Mouse (Mus musculus): ENCODE results near the gene Tgfbr3l. TPM values are rescaled to one million over a fixed set of nuclear protein-coding genes. Genes with fewer than 3 reads are reported as not detected.

The Tgfbr3l gene
- total RNA-seq, 1 experiment, result 1.1 TPM

GRCm38 (mm10) chr8:4258678-4259077, 10.7 kb downstream of the Tgfbr3l start:
- H3K36me3 ChIP-seq (ENCODE audit: control insufficient read depth, insufficient read depth, low read length, poor library complexity, severe bottlenecking), result peaks cover 32% of the 10 kb centered on the region
- H3K9ac ChIP-seq (ENCODE audit: insufficient read depth, low read depth, low read length, poor library complexity, severe bottlenecking), result peak overlapping the region; percentile 70
- H3K9me3 ChIP-seq (ENCODE audit: control insufficient read depth, insufficient read depth, low read depth, low read length), result no peaks in the 10 kb centered on the region
- peaks cover 3 to 11% of the 10 kb centered on the region in 2 experiments; a peak in 2 of 4 replicates for H3K4me1 ChIP-seq (ENCODE audit: control insufficient read depth in 2 of 2, insufficient read depth in 2 of 2, low read length in 2 of 2, poor library complexity in 1 of 2)
- DNase-seq (ENCODE audit: low read depth, low spot score), result peak; percentile 78
- TF ChIP-seq MAFK (IDR thresholded peaks at IDR 0.05; ENCODE audit: insufficient read depth, low read depth, low read length), result no peak
- TF ChIP-seq CHD2 (IDR thresholded peaks at IDR 0.05; ENCODE audit: low read depth, low read length), result no peak
- no peak for TF ChIP-seq ZNF384 (IDR thresholded peaks at IDR 0.05; ENCODE audit: low read depth, low read length)
- TF ChIP-seq ZC3H11A (IDR thresholded peaks at IDR 0.05; ENCODE audit: borderline replicate concordance, low read depth, low read length), result no peak
- no peak for TF ChIP-seq HCFC1 (IDR thresholded peaks at IDR 0.05; ENCODE audit: borderline replicate concordance, insufficient read depth, low read length)
- peak overlapping the region; percentile 78 to 92 for H3K4me3 ChIP-seq (ENCODE audit: insufficient read depth in 1 of 2, low read depth in 1 of 2, low read length in 2 of 2, poor library complexity in 1 of 2, severe bottlenecking in 1 of 2)
- in situ Hi-C loops (cut with MboI; ENCODE audit: low sequenced_read_pairs in 2 of 2, unreplicated experiment in 2 of 2), result no loop called here
- H3K27ac ChIP-seq (ENCODE audit: insufficient read depth, low read depth, low read length, poor library complexity, severe bottlenecking), result peak overlapping the region; percentile 30; the same call in 1 of the 2 replicates

GRCm38 (mm10) chr8:4259125-4259804, 11.3 kb downstream of the Tgfbr3l start, which contains the start of gene Ctxn1:
Gene Ctxn1 (minus strand): TSS chr8:4259274.
- H3K9me3 ChIP-seq (ENCODE audit: control insufficient read depth, insufficient read depth, low read depth, low read length), result no peaks in the 10 kb centered on the region
- H3K36me3 ChIP-seq (ENCODE audit: control insufficient read depth, insufficient read depth, low read length, poor library complexity, severe bottlenecking), result peaks cover 33% of the 10 kb centered on the region
- peaks cover 3 to 9% of the 10 kb centered on the region in 2 experiments; a peak in 2 of 4 replicates for H3K4me1 ChIP-seq (ENCODE audit: control insufficient read depth in 2 of 2, insufficient read depth in 2 of 2, low read length in 2 of 2, poor library complexity in 1 of 2)
- TF ChIP-seq ZC3H11A (IDR thresholded peaks at IDR 0.05; ENCODE audit: borderline replicate concordance, low read depth, low read length) (no peak), MAFK (IDR thresholded peaks at IDR 0.05; ENCODE audit: insufficient read depth, low read depth, low read length) (no peak), HCFC1 (IDR thresholded peaks at IDR 0.05; ENCODE audit: borderline replicate concordance, insufficient read depth, low read length) (no peak), CHD2 (IDR thresholded peaks at IDR 0.05; ENCODE audit: low read depth, low read length) (no peak), ZNF384 (IDR thresholded peaks at IDR 0.05; ENCODE audit: low read depth, low read length) (no peak)
- peak; percentile 94 for DNase-seq (ENCODE audit: low read depth, low spot score)
- peak within 1 kb of the TSS; percentile 70 for H3K9ac ChIP-seq (ENCODE audit: insufficient read depth, low read depth, low read length, poor library complexity, severe bottlenecking)
- H3K27ac ChIP-seq (ENCODE audit: insufficient read depth, low read depth, low read length, poor library complexity, severe bottlenecking), result peak within 1 kb of the TSS; percentile 30; the same call in 1 of the 2 replicates
- peak within 1 kb of the TSS; percentile 78 to 92 for H3K4me3 ChIP-seq (ENCODE audit: insufficient read depth in 1 of 2, low read depth in 1 of 2, low read length in 2 of 2, poor library complexity in 1 of 2, severe bottlenecking in 1 of 2)
- in situ Hi-C loops (cut with MboI; ENCODE audit: low sequenced_read_pairs in 2 of 2, unreplicated experiment in 2 of 2), result no loop called here

GRCm38 (mm10) chr8:4259805-4260170, 11.8 kb downstream of the Tgfbr3l start:
- H3K27ac ChIP-seq (ENCODE audit: insufficient read depth, low read depth, low read length, poor library complexity, severe bottlenecking), result no peak overlapping the region
- peaks cover 3 to 9% of the 10 kb centered on the region in 2 experiments; a peak in 2 of 4 replicates for H3K4me1 ChIP-seq (ENCODE audit: control insufficient read depth in 2 of 2, insufficient read depth in 2 of 2, low read length in 2 of 2, poor library complexity in 1 of 2)
- H3K9me3 ChIP-seq (ENCODE audit: control insufficient read depth, insufficient read depth, low read depth, low read length), result no peaks in the 10 kb centered on the region
- no peak for DNase-seq (ENCODE audit: low read depth, low spot score)
- H3K4me3 ChIP-seq (ENCODE audit: insufficient read depth in 1 of 2, low read depth in 1 of 2, low read length in 2 of 2, poor library complexity in 1 of 2, severe bottlenecking in 1 of 2), result no peak overlapping the region
- in situ Hi-C loops (cut with MboI; ENCODE audit: low sequenced_read_pairs in 2 of 2, unreplicated experiment in 2 of 2), result no loop called here
- no peak overlapping the region for H3K9ac ChIP-seq (ENCODE audit: insufficient read depth, low read depth, low read length, poor library complexity, severe bottlenecking)
- TF ChIP-seq MAFK (IDR thresholded peaks at IDR 0.05; ENCODE audit: insufficient read depth, low read depth, low read length) (no peak), HCFC1 (IDR thresholded peaks at IDR 0.05; ENCODE audit: borderline replicate concordance, insufficient read depth, low read length) (no peak), ZC3H11A (IDR thresholded peaks at IDR 0.05; ENCODE audit: borderline replicate concordance, low read depth, low read length) (no peak), CHD2 (IDR thresholded peaks at IDR 0.05; ENCODE audit: low read depth, low read length) (no peak), ZNF384 (IDR thresholded peaks at IDR 0.05; ENCODE audit: low read depth, low read length) (no peak)
- H3K36me3 ChIP-seq (ENCODE audit: control insufficient read depth, insufficient read depth, low read length, poor library complexity, severe bottlenecking), result peaks cover 36% of the 10 kb centered on the region

GRCm38 (mm10) chr8:4263105-4263791, 15.2 kb downstream of the Tgfbr3l start:
- peaks cover 60% of the 10 kb centered on the region for H3K36me3 ChIP-seq (ENCODE audit: control insufficient read depth, insufficient read depth, low read length, poor library complexity, severe bottlenecking)

More at GRCm38 (mm10) chr8:4263105-4263791, 15.2 kb downstream of the Tgfbr3l start:
- no peak for DNase-seq (ENCODE audit: low read depth, low spot score)
- in situ Hi-C loops (cut with MboI; ENCODE audit: low sequenced_read_pairs in 2 of 2, unreplicated experiment in 2 of 2), result no loop called here
- H3K4me3 ChIP-seq (ENCODE audit: insufficient read depth in 1 of 2, low read depth in 1 of 2, low read length in 2 of 2, poor library complexity in 1 of 2, severe bottlenecking in 1 of 2), result no peak overlapping the region
- no peaks in the 10 kb centered on the region for H3K9me3 ChIP-seq (ENCODE audit: control insufficient read depth, insufficient read depth, low read depth, low read length)
- H3K9ac ChIP-seq (ENCODE audit: insufficient read depth, low read depth, low read length, poor library complexity, severe bottlenecking), result no peak overlapping the region
- TF ChIP-seq ZC3H11A (IDR thresholded peaks at IDR 0.05; ENCODE audit: borderline replicate concordance, low read depth, low read length) (no peak), ZNF384 (IDR thresholded peaks at IDR 0.05; ENCODE audit: low read depth, low read length) (no peak), HCFC1 (IDR thresholded peaks at IDR 0.05; ENCODE audit: borderline replicate concordance, insufficient read depth, low read length) (no peak), MAFK (IDR thresholded peaks at IDR 0.05; ENCODE audit: insufficient read depth, low read depth, low read length) (no peak), CHD2 (IDR thresholded peaks at IDR 0.05; ENCODE audit: low read depth, low read length) (no peak)
- H3K27ac ChIP-seq (ENCODE audit: insufficient read depth, low read depth, low read length, poor library complexity, severe bottlenecking), result no peak overlapping the region
- H3K4me1 ChIP-seq (ENCODE audit: control insufficient read depth in 2 of 2, insufficient read depth in 2 of 2, low read length in 2 of 2, poor library complexity in 1 of 2), result peaks cover 0 to 3% of the 10 kb centered on the region in 2 experiments; a peak in 2 of 4 replicates
